Mouse (Mus musculus): ENCODE measurements at regions not wholly inside any gene's neighbourhood (a gene's known extent, or its start where the extent isn't known, plus 50 kb on each side); places are given as distances from the start of the nearest gene placed in this dataset.

DNA sequence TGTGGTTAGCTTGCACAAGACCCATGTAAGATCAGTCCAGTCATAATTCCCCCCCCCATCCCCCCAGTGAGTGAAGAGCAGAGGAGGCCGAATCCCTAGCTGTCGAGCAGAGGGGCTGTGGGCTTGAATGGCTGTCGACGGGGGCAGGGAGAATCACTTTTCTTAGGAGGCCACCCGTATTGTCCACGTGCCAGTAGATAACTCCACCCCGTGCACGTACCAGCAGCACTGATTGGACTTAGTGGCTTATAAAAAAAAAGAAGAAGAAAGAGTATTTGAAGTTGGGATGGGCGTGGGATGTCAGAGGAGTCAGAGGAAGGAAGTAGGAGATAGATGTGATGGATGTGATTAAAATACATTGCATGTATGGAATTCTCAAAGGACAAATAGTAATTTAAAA, 272.9 kb downstream of the Lnpk start:
- H3K36me3 ChIP-seq: no peaks in the 10 kb centered on the region
- ATAC-seq (ENCODE audit: insufficient number of reproducible peaks, low FRiP score, low TSS enrichment, low read depth): no peak
- WGBS: 84% methylated on average over 9 of the region's 9 CpGs
- no peak overlapping the region for H3K4me2 ChIP-seq
- no peak overlapping the region for H3K27ac ChIP-seq
- H3K27me3 ChIP-seq: no peaks in the 10 kb centered on the region
- H3K4me3 ChIP-seq: no peak overlapping the region
- H3K9ac ChIP-seq: no peak overlapping the region
- H3K9me3 ChIP-seq: no peaks in the 10 kb centered on the region
- 0 out of 2 replicates have a peak, but pooled peaks cover 6% of the 10 kb centered on the region for H3K4me1 ChIP-seq

DNA sequence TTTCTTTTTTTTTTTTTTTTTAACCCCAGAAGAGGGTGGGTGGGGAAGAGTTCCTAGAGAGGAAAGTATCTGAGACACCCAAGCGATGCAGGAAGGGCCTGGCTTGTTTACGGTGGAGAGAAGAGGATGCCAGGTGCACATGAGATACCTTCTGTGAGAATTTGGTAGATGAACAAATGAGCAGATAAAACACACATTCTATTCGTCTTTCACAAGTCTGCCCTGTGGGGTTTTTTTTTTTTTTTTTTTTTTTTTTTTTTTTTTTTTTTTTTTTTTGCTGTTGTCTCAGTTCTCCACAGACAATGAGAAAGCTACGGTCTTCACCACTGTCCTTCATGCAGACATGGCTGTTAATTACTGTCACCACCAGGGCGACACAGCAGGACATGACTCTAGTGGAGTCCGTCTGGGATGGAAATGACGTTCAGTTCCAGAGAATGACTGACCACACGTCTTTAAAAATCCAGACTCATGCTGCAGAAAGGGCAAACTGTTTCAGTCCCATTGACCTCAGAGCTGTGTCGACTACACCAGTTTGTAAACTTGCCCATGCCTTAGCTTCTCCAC, 278.3 kb downstream of the Lnpk start:
- ATAC-seq (ENCODE audit: insufficient number of reproducible peaks, low FRiP score, low TSS enrichment, low read depth): no peak
- H3K27me3 ChIP-seq: peaks cover 4% of the 10 kb centered on the region
- H3K9me3 ChIP-seq: no peaks in the 10 kb centered on the region
- no peak overlapping the region for H3K9ac ChIP-seq
- H3K4me3 ChIP-seq: peak overlapping the region; percentile 32
- 18% methylated on average over 9 of the region's 9 CpGs for WGBS
- H3K27ac ChIP-seq: peak overlapping the region; percentile 28; the same call in 1 of the 2 replicates
- H3K36me3 ChIP-seq: no peaks in the 10 kb centered on the region
- H3K4me2 ChIP-seq: peak overlapping the region; percentile 47
- 0 out of 2 replicates have a peak, but pooled peaks cover 8% of the 10 kb centered on the region for H3K4me1 ChIP-seq

DNA sequence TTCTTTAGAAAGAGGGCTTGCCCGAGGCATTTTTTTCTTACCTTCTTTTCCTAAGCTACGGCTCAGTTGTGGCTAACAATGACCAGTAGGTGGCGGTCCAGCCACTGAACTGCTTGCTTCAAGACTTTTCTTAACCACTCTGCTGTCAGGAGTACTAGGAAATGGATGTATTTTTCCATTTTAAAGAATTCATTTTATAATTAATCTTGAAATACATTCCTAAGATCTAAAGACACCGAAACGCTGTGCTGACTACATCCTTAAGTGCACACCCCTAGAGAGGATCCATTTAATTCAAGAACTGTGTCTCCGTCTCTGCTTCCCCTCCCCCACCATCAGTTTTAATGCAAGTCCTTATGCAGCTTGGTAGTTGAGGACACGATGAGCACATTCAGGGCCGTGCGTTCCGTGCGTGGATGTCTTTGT, 278.9 kb downstream of the Lnpk start:
- peaks cover 4% of the 10 kb centered on the region for H3K27me3 ChIP-seq
- peak overlapping the region; percentile 32 for H3K4me3 ChIP-seq
- H3K9me3 ChIP-seq: no peaks in the 10 kb centered on the region
- no peak for ATAC-seq (ENCODE audit: insufficient number of reproducible peaks, low FRiP score, low TSS enrichment, low read depth)
- H3K4me1 ChIP-seq: 0 out of 2 replicates have a peak, but pooled peaks cover 8% of the 10 kb centered on the region
- peak overlapping the region; percentile 47 for H3K4me2 ChIP-seq
- WGBS: under 1% methylated on average over 11 of the region's 11 CpGs
- H3K9ac ChIP-seq: no peak overlapping the region
- H3K27ac ChIP-seq: peak overlapping the region; percentile 28; the same call in 1 of the 2 replicates
- no peaks in the 10 kb centered on the region for H3K36me3 ChIP-seq

DNA sequence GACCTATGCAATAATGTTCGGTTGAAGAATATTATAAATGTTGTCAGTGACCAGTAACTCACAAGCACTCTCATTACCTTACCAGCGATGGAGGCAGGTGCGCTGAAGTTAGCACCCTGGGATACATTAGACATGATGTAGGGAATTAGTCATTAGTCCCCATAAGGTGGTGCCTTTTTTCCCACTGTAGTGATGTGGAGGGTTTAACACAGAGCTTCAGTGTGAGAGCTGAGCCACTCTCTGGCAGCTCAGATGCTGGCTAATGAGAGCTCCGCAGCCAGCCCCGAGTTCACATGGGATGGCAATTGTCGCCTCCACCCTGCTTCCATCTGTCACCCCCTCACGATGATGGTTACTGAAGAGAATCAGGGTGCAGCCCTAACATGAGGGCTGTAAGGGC, 286.6 kb downstream of the Lnpk start:
- Histone ChIP-seq H3K36me3 (no peaks in the 10 kb centered on the region), H3K4me3 (no peak overlapping the region), H3K27ac (no peak overlapping the region), H3K4me2 (no peak overlapping the region), H3K9me3 (no peaks in the 10 kb centered on the region), H3K4me1 (no peaks in the 10 kb centered on the region), H3K27me3 (no peaks in the 10 kb centered on the region), H3K9ac (no peak overlapping the region)
- no peak for ATAC-seq (ENCODE audit: insufficient number of reproducible peaks, low FRiP score, low TSS enrichment, low read depth)
- 61% methylated on average over 7 of the region's 7 CpGs for WGBS

DNA sequence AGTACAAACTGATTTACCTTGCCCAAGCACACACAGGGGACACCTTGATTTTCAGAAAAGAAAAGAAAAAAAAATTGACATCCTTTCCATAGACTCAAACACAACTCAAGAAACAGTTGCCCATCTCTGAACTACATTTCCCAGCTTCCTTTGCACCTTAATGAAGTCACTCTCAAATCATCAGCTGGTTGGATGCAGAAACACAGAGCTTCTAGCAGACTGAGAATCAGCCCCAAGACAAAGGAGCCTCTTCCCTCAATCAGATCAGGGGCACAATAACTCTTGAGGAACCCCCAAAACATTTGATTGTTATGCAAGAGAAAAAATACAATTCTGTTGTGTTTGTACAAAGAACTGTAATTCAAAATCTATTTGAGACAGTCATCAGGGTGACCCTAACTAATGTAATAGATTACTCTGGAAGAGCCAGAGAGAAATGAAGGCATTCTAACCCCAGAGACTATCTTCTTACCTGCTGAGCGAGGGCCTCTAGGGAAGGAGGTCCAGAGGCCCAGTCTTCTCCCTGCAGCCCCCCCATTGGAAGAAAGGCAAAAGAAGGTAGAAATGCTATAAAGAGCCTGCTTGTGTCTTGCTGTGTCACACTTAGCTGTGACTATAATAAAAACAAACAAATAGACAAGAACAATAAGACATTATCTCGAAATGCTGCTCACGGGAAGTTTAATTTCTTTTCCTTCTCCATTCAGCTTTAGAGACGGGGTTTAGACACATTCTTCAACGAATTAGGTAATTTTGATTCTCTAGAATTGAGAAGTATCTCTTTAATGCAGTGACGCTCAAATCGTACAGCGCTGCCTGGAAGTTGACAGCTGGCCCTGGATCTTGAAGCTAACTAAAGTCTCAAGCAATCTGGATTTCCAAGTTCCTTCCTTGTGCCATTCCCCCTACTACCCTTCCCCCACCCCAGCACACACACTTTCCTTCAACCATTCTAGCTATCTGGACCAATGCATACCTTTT, 287.5 kb downstream of the Lnpk start:
- H3K27me3 ChIP-seq: no peaks in the 10 kb centered on the region

DNA sequence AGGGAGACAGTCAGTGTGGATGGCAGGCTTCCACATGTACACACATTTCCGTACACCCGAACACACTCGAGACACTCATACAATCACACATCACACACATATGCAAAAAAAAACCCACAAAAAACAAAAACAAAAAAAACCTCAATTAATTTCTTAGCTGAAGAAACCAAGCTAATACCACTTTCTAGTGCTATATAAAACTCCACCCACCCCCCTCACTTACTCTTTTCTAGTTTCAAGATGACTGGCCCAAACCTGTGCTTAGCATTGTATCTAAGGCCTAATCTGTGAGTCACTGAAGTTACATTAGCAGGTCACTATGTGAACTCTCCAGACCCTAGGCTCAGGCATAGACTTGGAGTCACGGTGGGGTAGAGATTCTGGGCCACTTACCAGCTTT, 293.6 kb downstream of the Lnpk start:
- WGBS: 90% methylated on average over 4 of the region's 4 CpGs

More for the DNA sequence above, 287.5 kb downstream of the Lnpk start:
- Histone ChIP-seq H3K4me1 (no peaks in the 10 kb centered on the region), H3K9me3 (no peaks in the 10 kb centered on the region), H3K27ac (no peak overlapping the region), H3K4me3 (no peak overlapping the region), H3K4me2 (no peak overlapping the region), H3K9ac (no peak overlapping the region), H3K36me3 (no peaks in the 10 kb centered on the region)
- 76% methylated on average over 8 of the region's 8 CpGs for WGBS
- ATAC-seq (ENCODE audit: insufficient number of reproducible peaks, low FRiP score, low TSS enrichment, low read depth): no peak

DNA sequence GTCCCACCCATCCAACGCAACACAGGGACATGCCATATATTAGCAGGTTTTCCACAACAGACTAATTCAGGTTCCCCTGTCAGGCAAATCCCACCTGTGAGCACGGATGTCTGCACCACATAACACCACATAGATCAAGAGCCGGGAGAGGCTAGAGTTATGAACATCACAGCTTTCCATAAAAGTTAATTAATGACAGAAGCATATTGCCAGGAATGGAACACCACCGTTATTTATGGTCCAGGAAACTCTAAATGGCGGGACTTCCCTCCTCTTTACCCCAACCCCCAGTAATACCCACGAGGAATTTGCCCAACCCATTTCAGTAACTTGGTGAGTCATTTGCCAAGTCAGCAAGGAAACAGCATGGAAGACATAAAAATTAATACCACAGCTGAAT, 314.3 kb downstream of the Lnpk start:
- no peak for ATAC-seq (ENCODE audit: insufficient number of reproducible peaks, low FRiP score, low TSS enrichment, low read depth)
- Histone ChIP-seq H3K36me3 (no peaks in the 10 kb centered on the region), H3K4me2 (no peak overlapping the region), H3K27me3 (no peaks in the 10 kb centered on the region), H3K9me3 (no peaks in the 10 kb centered on the region), H3K4me3 (no peak overlapping the region), H3K9ac (no peak overlapping the region), H3K4me1 (peaks cover 8% of the 10 kb centered on the region; the same call in 1 of the 2 replicates), H3K27ac (no peak overlapping the region)
- WGBS: 29% methylated on average over 6 of the region's 6 CpGs

More for the DNA sequence above, 293.6 kb downstream of the Lnpk start:
- no peak overlapping the region for H3K4me3 ChIP-seq
- no peaks in the 10 kb centered on the region for H3K27me3 ChIP-seq
- no peak overlapping the region for H3K9ac ChIP-seq
- H3K4me1 ChIP-seq: peaks cover 3% of the 10 kb centered on the region; the same call in 1 of the 2 replicates
- no peak overlapping the region for H3K27ac ChIP-seq
- no peaks in the 10 kb centered on the region for H3K9me3 ChIP-seq
- no peak for ATAC-seq (ENCODE audit: insufficient number of reproducible peaks, low FRiP score, low TSS enrichment, low read depth)
- no peaks in the 10 kb centered on the region for H3K36me3 ChIP-seq
- no peak overlapping the region for H3K4me2 ChIP-seq

DNA sequence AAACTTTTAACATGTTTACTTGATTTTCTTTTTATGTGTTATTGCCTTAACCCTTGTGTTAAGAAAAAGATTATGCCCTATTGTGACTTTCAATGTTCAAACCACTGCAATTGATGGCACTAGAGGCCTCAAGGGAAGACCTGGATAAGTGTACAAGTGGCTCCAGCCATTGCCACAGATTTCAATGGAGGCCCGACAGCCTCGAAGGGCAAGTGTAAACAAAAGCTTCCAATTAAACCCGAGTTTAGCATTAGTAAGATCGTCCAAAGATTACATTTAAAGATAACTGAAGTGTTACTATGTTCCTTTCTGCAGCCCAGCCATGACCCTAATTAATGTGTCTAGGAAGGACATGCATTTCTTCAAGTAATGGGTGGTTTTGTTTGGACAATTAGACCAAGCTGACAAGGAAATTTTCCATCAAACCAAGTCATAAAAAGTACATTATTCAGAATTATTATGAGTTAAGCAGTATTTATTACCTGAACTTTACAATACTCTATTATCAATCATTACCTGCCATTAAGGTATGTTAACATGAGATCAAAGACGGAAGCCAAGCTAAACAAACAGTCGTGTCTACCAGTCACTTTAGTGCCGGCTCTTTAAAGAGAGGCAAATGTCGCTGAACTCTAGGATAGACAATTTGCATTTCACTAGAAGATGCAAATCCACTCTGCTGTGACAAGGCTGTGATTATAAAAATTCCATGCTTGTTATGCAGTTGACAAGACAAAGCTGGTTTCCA, 322.0 kb downstream of the Lnpk start:
- Histone ChIP-seq H3K27ac (no peak overlapping the region), H3K27me3 (no peaks in the 10 kb centered on the region), H3K9me3 (no peaks in the 10 kb centered on the region), H3K36me3 (no peaks in the 10 kb centered on the region), H3K4me1 (no peaks in the 10 kb centered on the region), H3K4me2 (no peak overlapping the region), H3K4me3 (no peak overlapping the region), H3K9ac (no peak overlapping the region)
- ATAC-seq (ENCODE audit: insufficient number of reproducible peaks, low FRiP score, low TSS enrichment, low read depth): no peak
- 23% methylated on average over 8 of the region's 8 CpGs for WGBS

DNA sequence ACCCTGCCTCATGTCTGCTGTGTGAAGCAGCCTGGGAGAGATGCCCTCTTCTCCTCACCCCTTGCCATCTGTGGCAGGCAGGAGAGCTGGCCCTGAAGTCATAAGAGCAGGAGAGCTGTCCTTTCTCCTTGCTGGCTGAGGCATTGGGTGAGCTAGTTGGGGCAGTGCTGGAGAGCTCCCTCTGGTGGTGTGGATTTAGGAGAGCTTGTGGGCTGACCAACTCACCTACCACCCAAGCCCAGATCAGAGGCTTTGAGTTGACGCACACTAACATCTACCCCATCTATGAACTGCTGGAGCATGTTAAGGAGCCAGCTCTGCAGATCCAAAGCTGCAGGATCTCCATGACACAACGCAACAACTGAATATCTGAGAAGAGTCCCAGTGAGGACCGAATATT, 331.7 kb downstream of the Lnpk start:
- no peaks in the 10 kb centered on the region for H3K27me3 ChIP-seq
- no peak overlapping the region for H3K9ac ChIP-seq
- H3K9me3 ChIP-seq: no peaks in the 10 kb centered on the region
- no peak overlapping the region for H3K27ac ChIP-seq
- no peak overlapping the region for H3K4me3 ChIP-seq
- H3K36me3 ChIP-seq: no peaks in the 10 kb centered on the region
- H3K4me1 ChIP-seq: peaks cover 8% of the 10 kb centered on the region
- 93% methylated on average over 3 of the region's 3 CpGs for WGBS
- no peak for ATAC-seq (ENCODE audit: insufficient number of reproducible peaks, low FRiP score, low TSS enrichment, low read depth)
- H3K4me2 ChIP-seq: no peak overlapping the region

DNA sequence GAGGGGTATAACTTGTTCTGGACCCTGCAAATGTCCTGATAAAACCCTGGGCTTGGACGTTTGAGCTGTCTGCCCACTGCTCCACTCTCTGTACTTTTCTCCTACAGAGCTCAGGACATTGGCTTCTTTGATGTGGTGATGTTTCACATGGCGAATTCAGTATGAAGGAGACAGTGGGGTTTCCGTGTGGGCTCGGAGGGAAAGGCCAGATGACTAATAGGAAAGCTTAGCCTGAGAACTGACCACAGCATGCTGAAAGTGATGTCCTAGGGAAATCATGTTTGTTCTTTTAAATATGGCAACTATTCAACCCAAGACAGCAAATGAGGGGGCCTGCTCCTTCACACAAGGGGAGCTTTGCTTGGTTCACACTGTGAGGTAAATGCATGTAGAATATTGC, 332.6 kb downstream of the Lnpk start:
- H3K4me2 ChIP-seq: no peak overlapping the region
- no peak for ATAC-seq (ENCODE audit: insufficient number of reproducible peaks, low FRiP score, low TSS enrichment, low read depth)
- no peaks in the 10 kb centered on the region for H3K36me3 ChIP-seq
- H3K4me1 ChIP-seq: peaks cover 8% of the 10 kb centered on the region
- H3K27ac ChIP-seq: no peak overlapping the region
- no peaks in the 10 kb centered on the region for H3K9me3 ChIP-seq
- 64% methylated on average over 4 of the region's 4 CpGs for WGBS
- no peaks in the 10 kb centered on the region for H3K27me3 ChIP-seq
- H3K4me3 ChIP-seq: no peak overlapping the region
- no peak overlapping the region for H3K9ac ChIP-seq

DNA sequence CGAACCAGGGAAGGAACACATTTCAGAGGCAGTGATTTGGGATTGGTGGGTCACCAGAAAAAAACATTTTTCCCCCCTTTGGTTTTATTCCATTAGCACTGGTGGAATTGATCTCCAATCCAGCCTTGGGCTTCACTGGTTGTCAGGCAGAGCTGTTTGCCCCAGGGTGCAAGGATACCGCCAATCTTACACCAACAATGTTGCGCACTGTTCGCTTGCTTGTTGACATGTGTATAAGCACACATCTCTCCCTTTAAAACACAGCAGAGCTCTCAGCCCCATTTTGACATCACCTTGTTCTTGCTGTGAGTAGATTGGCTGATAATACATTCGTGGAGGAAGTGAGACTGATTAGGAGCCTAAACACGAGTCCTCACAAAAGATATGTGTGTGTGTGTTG, 333.1 kb upstream of the Atp5g3 start:
- 68% methylated on average over 6 of the region's 6 CpGs for WGBS
- no peak overlapping the region for H3K4me3 ChIP-seq
- peak overlapping the region; percentile 7; the same call in 1 of the 2 replicates for H3K4me2 ChIP-seq
- no peak for ATAC-seq (ENCODE audit: insufficient number of reproducible peaks, low FRiP score, low TSS enrichment, low read depth)
- H3K27me3 ChIP-seq: peaks cover 5% of the 10 kb centered on the region; the same call in 1 of the 2 replicates
- H3K36me3 ChIP-seq: no peaks in the 10 kb centered on the region
- no peaks in the 10 kb centered on the region for H3K9me3 ChIP-seq
- H3K27ac ChIP-seq: no peak overlapping the region
- no peak overlapping the region for H3K9ac ChIP-seq
- peaks cover 14% of the 10 kb centered on the region for H3K4me1 ChIP-seq

All from limb, embryonic 15.5 days (tissue).